Mouse (Mus musculus): Measurements from ENCODE around the gene Ezh1. TPM values are rescaled to one million over a fixed set of nuclear protein-coding genes. Genes with fewer than 3 reads are reported as not detected.
A peak's percentile ranks its signal among the peaks of the same experiment; 100 is the strongest.

The Ezh1 gene
- polyA plus RNA-seq, 1 experiment: 22.1 TPM

GRCm38 (mm10) chr11:101173112-101173511 lies 53.2 kb downstream of the Ezh1 start:
- WGBS: 3% methylated on average over 11 of the region's 11 CpGs
- DNase-seq (ENCODE audit: low read depth, low spot score): peak; percentile 65

- WGBS: 8% methylated on average over 5 of the region's 5 CpGs
- DNase-seq (ENCODE audit: low read depth, low spot score): no peak
Observed at GRCm38 (mm10) chr11:101172434-101172815, 53.8 kb downstream of the Ezh1 start.

GRCm38 (mm10) chr11:101171721-101172433 lies 54.4 kb downstream of the Ezh1 start:
- peak; percentile 70 for DNase-seq (ENCODE audit: low read depth, low spot score)

GRCm38 (mm10) chr11:101170811-101171610 lies 55.3 kb downstream of the Ezh1 start, which contains the start of gene Plekhh3:
TSS of gene Plekhh3 (minus strand) at chr11:101171351.
- DNase-seq (ENCODE audit: low read depth, low spot score): peak; percentile 89
- WGBS: under 1% methylated on average over 48 of the region's 50 CpGs

More at GRCm38 (mm10) chr11:101171721-101172433, 54.4 kb downstream of the Ezh1 start:
- WGBS: 1% methylated on average over 31 of the region's 31 CpGs

- no peak for DNase-seq (ENCODE audit: low read depth, low spot score)
Observed at GRCm38 (mm10) chr11:101170354-101170810, 55.9 kb downstream of the Ezh1 start, which contains the start of gene Cntnap1. TSS of gene Cntnap1 (plus strand) at chr11:101170523.

GRCm38 (mm10) chr11:101169301-101170107 lies 56.8 kb downstream of the Ezh1 start:
- WGBS: 12% methylated on average over 17 of the region's 17 CpGs
- DNase-seq (ENCODE audit: low read depth, low spot score): no peak

More at GRCm38 (mm10) chr11:101170354-101170810, 55.9 kb downstream of the Ezh1 start, which contains the start of gene Cntnap1:
- under 1% methylated on average over 35 of the region's 35 CpGs for WGBS

GRCm38 (mm10) chr11:101168301-101168980 lies 57.8 kb downstream of the Ezh1 start:
- WGBS: 53% methylated on average over 18 of the region's 18 CpGs
- no peak for DNase-seq (ENCODE audit: low read depth, low spot score)

GRCm38 (mm10) chr11:101167963-101168300 lies 58.3 kb downstream of the Ezh1 start:
- no peak for DNase-seq (ENCODE audit: low read depth, low spot score)

GRCm38 (mm10) chr11:101167211-101167962 lies 58.9 kb downstream of the Ezh1 start:
- WGBS: 89% methylated on average over 19 of the region's 19 CpGs
- DNase-seq (ENCODE audit: low read depth, low spot score): no peak

More at GRCm38 (mm10) chr11:101167963-101168300, 58.3 kb downstream of the Ezh1 start:
- 81% methylated on average over 8 of the region's 8 CpGs for WGBS

- DNase-seq (ENCODE audit: low read depth, low spot score): no peak
- WGBS: 94% methylated on average over 14 of the region's 14 CpGs
Observed at GRCm38 (mm10) chr11:101166357-101166756, 59.9 kb downstream of the Ezh1 start.

GRCm38 (mm10) chr11:101164677-101165580 lies 61.3 kb downstream of the Ezh1 start:
- 75% methylated on average over 35 of the region's 35 CpGs for WGBS
- DNase-seq (ENCODE audit: low read depth, low spot score): no peak

GRCm38 (mm10) chr11:101164351-101164665 lies 62.0 kb downstream of the Ezh1 start:
- no peak for DNase-seq (ENCODE audit: low read depth, low spot score)
- 82% methylated on average over 21 of the region's 21 CpGs for WGBS

- 81% methylated on average over 49 of the region's 49 CpGs for WGBS
- DNase-seq (ENCODE audit: low read depth, low spot score): no peak
Observed at GRCm38 (mm10) chr11:101163476-101164350, 62.5 kb downstream of the Ezh1 start.

GRCm38 (mm10) chr11:101162772-101163171 lies 63.5 kb downstream of the Ezh1 start:
- DNase-seq (ENCODE audit: low read depth, low spot score): no peak

GRCm38 (mm10) chr11:101162301-101162700 lies 64.0 kb downstream of the Ezh1 start:
- WGBS: 42% methylated on average over 5 of the region's 5 CpGs

More at GRCm38 (mm10) chr11:101162772-101163171, 63.5 kb downstream of the Ezh1 start:
- WGBS: 65% methylated on average over 5 of the region's 5 CpGs

GRCm38 (mm10) chr11:101161551-101161950 lies 64.7 kb downstream of the Ezh1 start:
- DNase-seq (ENCODE audit: low read depth, low spot score): no peak
- WGBS: 90% methylated on average over 15 of the region's 15 CpGs

More at GRCm38 (mm10) chr11:101162301-101162700, 64.0 kb downstream of the Ezh1 start:
- DNase-seq (ENCODE audit: low read depth, low spot score): no peak

Data from large intestine, adult 2 months (tissue).